Mouse (Mus musculus): ENCODE data around the gene Max.

The Max gene

DNA sequence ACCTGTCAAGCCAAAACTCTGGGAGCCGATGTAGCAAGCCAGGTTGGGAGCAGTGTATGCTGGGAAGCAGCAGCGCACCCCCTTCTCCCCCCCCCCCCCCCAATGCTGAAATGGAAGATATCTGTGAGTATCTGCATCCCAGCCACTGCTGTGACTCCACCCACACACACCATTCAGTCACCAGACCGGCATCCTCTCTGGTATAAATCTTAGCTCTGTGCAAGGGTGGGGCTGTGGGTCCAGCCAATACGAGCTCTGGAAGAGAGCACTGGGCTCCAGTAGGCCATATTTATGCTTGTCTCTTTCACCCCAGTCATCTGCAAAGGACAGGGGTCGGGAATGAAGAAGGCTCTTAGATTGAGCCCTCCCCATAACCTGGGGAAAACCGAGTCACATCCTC lies 41.6 kb downstream of the Max start:
- no peak for DNase-seq (ENCODE audit: low read depth, low spot score)

DNA sequence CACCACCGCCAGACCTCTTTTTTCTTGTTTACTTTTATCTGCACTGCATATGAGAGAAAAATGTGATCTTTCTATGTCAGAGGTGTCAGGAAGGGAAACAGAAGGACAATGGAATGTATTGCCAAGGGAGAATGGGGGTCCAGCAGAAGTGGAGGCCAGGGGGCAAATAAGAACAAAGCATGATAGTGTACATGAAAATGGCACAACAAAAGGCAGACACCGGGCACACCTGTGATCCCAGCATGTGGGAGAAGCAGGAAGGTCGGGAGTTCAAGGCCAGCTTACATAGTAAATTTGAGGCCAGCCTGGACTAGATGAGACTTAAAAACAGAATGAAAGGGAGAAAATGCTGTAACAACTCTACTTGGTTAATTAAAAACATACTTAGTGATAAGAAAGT lies 43.1 kb downstream of the Max start:
- DNase-seq (ENCODE audit: low read depth, low spot score), result no peak

DNA sequence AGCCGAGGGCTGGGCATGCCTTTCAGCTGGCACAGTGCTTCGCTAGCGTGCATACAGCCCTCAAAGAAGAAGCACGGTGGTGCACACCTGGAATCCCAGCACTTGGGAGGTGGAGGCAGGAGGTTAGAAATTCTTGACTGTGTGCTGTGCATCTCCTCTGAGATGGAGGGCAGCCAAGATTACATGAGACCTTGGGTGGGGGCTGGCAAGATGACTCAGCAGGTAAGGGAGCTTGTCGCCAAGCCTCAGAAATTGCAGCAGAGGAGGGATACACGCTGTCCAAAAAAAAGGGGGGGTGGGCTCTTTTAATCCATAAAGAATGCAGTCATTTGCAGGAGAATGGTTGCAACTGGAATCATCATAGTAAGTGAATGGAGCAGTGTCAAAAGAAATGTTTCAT lies 43.9 kb downstream of the Max start:
- no peak for DNase-seq (ENCODE audit: low read depth, low spot score)

DNA sequence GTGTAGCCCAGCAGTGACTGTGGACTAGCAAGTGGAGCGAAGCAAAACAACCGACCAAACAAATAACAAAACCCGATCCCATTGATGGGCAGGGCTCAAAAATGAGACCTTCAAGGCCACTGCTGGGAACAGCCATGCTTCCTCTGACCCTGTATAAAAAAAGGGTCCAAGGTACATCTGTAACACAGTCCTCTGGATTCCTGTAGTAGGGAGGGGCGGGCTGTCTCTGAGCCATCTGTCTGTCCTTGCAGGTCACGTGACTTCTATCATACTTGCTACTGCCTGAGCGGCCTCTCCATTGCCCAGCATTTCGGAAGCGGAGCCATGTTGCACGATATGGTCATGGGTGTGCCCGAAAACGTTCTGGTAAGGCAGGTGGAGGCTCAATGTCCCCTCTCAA lies 45.8 kb downstream of the Max start:
- no peak for DNase-seq (ENCODE audit: low read depth, low spot score)

DNA sequence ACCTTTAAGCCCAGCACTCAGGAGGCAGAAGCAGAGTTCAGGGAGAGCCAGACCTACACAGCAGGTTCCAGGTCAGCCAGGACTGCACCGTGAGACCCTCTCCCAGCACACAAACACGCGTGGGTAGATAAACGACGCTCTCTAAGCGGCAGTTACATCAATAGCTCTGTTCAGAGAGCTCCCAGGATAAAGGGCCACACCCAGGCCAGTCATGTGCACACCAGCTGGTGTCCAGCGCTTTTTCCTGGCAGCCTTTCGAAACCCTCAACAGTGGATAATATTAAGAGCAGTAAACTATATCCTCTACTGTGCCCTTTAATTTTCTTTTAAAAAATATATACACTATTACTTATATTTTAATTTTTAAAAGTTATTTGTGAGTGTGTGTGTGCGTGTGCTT lies 49.8 kb downstream of the Max start:
- DNase-seq (ENCODE audit: low read depth, low spot score), result no peak

DNA sequence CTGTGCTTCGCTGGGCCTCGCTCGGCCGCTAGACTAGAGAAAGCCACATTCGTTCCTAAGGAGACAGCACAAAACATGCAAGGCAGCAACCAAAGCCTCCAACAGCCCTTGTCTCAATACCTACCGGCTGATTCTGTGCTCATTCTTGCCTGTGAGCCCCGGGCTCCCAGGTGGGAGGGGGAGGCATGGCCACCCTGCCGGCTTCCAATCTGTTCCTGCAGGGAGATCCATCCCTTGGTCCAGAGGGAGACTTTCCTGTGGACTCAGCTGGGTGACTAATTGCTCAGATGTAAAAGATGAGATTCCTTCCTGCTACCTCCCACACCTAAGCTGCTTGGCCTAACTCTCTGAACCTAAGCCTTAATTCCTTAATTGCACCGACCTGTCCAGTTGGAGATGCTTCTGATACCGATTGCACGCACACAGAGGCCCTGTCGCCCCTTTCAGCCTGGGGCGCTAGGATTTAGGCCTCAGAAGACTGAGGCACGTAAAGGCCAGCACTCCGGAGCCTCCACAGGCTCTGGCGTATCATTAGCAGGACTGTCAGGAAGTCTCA lies 50.8 kb downstream of the Max start:
- no peak for DNase-seq (ENCODE audit: low read depth, low spot score)

DNA sequence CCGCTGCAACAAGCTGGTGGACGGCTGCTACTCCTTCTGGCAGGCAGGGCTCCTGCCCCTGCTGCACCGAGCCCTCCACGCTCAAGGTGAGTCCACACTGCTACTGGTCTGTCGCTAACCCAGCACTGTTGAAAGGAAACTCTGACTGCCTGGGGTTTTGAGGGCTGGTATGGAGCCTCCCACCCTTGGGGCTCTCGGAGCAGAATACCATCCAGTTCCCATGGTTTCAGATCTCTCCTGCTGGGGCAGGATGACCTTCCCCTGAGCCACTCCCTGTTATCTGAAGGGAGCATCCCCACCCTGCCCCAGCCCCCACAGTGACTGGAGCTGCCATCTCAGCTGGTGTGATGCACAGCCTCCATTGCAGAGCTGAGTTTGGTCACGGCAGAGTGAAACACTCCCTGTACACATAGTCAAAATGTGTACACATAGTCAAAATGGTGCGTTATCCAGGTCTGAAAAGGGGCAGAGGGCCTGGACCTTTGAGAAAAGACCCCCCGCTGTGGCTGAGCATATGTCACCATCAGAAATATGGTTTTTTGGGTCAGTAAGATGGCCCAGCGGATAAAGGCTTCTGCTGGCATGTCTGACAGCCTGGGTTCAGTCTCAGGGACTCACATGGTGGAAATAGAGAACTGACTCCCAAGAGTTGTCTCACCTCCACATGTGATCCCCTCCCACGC lies 51.6 kb downstream of the Max start:
- DNase-seq (ENCODE audit: low read depth, low spot score), result no peak

DNA sequence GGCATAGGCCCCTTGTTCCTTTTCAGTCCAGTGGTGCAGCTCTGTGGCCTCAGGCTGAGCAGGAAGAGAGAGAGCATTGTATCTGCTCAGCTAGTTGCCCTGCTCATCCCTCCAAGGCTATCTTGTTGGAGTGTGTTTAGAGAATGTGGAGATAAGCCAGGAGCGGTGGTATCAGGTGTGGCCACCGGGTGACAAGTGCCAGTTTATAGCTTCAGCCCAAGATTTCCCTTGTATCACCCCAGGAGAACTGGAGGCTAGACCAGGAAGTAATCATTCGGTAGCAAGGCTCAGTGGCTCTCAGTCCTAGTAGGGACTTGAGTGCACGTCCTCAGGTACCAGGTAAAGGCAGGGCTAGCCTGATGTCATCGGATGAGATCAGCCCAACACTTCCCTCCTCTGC lies 52.8 kb downstream of the Max start:
- DNase-seq (ENCODE audit: low read depth, low spot score), result no peak

DNA sequence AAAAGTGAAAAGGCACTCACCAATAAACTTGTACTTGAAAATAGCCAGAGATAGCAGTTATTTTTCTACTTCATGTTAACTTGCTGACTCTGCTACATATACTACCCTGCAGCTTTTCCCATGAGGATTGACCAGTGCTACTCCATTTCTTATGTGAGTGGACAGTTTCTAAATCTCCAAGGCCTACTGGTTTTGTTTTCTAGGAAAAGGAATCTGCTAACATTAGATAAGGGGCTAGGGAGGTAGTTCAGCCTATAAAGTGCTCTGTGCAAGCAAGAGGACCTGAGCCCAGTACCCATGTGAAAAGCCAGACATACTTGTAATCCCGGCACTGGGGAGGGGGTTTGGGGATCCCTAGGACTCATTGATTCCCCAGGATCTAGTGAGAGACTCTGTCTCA lies 55.7 kb downstream of the Max start:
- no peak for DNase-seq (ENCODE audit: low read depth, low spot score)

DNA sequence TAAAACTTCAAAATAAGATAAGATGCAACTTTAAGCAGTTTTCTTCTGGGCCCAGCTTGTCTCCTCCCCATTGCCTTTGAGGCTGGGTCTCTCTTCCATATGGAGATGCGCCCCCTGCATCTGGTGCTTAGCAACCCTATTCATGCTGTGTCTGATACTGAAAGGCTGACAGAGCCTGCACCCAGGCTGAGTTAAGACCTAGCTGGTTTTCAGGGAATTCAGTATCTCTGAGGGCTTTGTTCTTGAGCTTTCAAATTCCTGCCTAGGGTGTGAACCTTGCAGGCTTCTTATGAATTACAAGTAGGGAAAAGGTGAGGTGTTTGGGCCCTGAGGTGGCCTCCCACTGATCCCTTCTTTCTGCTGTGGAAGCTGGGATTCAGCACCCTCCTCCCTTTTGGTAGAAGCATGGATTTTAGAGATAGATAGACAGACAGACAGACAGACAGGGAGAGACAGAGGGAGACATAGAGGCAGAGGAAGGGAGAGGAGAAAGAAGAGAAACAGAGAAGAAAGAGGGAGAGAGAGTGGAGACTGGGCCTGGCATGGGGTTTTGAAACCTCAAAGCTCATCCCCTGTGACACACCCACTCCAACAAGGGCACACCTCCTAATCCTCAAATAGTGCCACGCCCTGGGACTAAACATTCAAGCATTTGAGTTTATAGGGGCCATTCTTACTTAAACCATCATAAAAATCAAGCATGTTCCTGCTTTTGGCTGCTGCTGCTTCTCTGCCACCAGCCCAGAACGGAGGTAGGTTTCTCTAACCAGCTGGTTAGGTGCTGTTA lies 60.3 kb downstream of the Max start:
- DNase-seq (ENCODE audit: low read depth, low spot score), result no peak

DNA sequence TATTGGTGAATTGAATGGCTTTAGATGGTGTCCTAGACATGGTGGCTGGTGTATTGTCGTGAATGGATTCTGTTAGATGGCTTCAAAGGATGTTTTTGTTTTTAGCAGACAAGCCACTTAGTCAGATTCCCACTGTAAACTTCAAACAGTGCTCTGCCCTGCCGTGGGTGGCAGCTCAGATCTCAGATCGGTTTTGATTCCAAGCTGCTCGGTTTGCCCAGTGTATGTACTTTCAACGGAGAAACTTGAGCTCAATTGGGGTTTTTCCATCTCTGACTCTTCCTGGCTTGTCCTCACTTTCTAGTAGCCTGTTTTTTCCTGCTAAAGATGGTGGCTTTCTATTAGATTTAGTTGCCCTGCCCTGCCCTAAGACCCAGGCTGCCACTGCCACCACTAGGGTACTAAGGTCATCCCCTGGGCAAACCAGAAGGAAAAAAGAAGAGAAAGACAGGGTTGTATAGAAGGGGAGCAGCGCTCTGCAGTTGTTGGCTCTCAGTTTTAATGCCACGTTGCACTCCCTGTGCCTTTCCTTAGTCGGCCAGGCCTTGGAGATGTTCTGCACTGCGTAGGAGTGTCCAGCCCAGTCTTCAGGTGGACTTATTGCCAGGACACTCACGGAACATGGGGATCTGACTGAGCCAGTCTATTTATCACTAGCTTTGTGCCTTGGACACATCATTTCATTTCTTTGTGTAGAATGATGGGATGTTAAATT lies 62.6 kb downstream of the Max start:
- no peak for DNase-seq (ENCODE audit: low read depth, low spot score)

DNA sequence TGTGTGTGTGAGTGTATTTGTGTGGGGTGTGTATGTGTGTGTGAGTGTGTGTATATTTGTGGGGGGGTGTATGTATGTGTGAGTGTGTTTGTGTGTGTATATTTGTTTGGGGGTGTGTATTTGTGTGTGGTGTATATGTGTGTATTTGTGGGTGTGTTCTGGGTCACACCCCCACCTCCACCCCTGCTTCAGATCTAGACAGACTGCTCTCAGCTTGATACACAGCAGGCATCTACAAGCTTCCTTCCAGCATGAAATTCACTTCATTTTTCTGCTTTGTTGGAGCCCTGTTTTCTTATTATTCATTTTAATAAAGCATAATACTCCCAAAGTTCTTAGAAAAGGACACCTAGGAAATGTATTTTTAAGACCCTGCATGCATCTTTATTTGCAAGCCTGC lies 63.9 kb downstream of the Max start:
- DNase-seq (ENCODE audit: low read depth, low spot score), result no peak

DNA sequence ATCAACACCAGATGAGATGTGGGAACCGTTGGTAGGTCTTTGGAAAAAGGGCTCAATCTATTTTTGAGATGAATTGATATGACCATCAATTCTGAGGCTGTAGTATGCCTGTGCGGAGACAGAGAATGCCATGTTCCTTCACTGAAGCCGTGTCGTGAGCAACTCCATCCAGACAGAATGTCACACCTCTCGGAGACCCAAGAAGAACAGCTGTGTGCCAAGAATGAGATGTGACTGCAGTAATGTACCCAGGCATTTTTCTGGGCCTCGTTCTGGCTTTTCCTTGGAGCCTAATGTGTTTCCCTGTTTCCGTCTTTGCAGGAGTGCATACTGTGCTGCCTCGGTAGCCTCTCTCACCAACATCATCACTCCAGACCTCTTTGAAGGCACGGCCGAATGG lies 65.0 kb downstream of the Max start:
- DNase-seq (ENCODE audit: low read depth, low spot score), result no peak

DNA sequence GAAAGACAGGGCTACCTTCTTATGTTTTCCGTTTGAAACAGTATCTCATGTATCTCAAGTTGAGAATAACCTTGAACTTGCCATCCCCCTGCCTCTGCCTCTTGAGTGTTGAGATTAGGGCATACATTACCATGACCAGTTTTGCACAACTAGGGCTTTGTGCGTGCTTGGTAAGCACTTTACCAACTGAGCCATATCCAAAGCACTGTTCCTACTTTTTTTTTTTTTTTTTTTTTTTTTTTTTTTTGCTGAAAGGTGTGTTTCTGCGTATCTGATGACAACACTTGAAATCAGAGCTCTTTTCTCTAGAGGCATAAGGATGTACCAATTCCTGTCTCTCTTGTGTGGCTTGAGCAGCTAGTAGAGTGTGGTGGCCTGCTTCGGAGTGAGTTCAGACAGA lies 65.4 kb downstream of the Max start:
- no peak for DNase-seq (ENCODE audit: low read depth, low spot score)

DNA sequence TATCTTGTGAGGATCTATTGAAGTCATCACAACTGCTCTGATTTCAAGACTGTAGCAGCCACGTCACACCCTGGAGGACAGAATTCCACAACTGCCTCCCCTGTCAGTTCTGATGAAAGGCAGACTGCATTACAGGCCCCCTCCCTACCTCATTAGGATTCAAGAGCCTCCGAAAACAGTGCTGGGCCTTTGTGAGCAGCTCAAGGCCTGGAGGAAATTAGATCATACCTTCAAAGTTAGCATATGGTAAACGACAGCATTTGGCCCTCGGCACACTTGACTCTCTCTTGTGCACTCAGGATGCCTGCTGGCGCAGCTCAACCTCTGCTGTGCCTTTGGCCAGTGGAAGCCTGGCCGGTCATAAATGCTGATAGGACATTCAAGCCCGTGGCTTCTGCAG lies 66.2 kb downstream of the Max start:
- DNase-seq (ENCODE audit: low read depth, low spot score), result peak; percentile 57

DNA sequence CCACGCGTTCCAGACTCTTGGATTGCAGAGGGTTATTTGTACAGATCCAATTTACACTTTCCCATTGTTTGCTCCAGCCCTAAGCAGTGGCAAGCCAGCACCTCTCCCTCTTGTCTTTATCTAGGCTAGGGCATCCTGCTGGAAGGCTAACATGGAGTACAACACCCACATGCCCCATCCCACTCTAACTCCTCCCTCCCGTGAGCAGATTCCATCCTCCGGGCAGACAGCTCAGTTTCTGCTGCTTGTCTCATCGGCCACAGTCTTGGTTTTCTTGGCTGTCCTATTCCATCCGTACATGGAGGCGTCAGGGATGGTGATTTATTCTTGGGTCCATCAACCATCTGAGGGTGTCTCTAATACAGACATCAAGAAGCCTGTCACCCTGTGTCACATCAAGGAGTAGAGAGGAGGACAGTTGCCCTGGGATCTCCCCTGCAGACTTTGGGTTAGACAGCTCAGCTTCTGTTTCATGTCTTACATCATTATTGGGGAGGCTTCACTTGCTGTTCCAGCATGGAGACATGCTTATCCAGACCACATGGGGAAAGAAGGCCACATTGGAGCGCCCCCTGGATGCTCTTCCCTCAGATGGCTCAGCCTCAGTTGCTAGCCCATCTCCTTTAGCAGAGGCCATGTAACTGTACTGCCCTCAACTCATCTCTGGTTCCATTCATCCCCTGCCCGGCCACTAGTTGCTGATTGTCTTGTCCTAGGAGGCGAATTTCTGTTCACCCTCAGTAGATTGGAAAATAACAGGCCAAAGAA lies 67.0 kb downstream of the Max start:
- no peak for DNase-seq (ENCODE audit: low read depth, low spot score)

DNA sequence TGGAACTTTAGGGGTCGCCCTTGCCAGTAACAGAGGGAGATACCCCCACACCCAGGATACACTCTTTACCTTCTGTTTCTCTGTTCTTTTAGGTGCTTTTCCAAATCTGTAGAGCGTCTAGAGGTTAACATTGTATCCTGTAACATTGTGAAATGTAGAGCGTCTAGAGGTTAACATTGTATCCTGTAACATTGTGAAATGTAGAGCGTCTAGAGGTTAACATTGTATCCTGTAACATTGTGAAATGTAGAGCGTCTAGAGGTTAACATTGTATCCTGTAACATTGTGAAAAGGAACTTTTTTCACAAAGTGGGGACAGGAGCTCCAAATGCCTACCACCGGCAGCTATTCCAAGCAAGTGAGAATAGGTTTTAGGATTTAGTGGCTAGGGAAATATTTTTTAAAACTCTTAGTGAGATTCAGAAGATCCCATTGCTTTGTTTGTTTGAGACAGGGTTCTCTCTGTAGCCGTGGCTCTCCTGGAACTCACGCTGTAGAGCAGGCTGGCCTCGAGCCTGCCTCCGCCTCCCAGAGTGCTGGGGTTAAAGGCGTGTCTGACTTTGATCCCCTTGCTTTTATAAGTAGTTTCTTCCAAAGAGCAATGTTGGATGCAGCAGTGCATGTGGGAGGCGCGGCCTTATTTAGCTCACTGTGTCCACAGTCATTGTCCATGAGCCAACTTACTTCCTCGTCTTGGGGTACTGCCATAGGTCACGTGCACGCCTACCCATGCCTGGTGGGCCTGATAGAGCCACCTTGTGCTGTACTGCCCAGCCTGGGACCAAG lies 68.9 kb downstream of the Max start:
- DNase-seq (ENCODE audit: low read depth, low spot score), result no peak

DNA sequence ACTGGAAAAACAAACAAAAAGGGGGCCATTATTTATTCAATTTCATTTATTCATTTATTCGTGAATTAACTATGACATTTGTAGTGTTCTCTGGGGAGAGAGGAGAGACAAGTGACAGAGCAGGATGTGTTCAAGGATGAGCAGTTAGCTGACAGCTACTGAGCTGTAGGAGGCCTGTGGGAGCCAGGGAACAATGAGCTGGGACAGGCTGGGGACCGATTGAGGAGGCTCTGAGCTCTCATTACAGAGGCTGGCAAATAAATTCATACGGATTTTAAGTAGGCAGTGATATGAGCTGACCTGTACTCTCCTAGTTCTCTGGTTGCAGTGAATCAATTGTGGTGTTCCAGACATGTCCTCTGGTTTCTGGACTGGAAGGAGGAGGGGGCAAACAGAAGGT lies 70.8 kb downstream of the Max start:
- DNase-seq (ENCODE audit: low read depth, low spot score), result no peak

DNA sequence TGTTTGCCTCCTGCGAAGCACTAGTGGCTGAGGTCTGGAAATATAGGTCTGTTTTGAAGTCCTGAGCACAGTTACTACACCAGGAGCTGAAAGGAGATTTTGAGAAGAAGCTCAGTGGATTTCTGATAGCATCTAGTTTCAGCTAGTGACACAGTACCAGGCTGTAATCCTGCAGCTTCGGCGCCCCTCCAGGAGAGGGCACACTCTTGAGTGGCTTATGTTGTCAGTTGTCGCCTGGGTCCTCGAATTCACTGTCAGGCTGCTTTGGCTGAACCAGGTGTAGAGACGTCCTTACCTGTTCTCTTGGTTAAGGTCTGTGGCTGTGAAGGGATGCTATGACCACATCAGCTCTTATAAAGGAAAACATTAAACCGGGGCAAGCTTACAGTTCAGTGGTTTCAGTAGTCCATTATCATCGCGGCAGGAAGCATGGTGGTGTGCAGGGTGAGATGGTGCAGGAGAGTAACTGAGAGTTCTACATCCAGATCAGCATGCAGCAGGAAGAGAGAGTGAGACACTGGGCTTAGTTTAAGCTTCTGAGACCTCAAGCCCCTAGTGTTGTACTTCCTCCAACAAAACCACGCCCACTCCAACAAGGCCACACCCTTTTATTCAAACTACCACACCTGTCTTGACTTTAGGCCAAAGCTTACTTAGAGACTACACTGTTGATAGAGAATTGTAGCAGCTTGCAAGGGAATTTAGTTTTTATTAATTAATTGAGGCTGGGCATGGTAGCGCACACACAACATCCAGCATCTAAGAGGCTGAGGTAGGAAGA lies 72.4 kb downstream of the Max start:
- no peak for DNase-seq (ENCODE audit: low read depth, low spot score)

DNA sequence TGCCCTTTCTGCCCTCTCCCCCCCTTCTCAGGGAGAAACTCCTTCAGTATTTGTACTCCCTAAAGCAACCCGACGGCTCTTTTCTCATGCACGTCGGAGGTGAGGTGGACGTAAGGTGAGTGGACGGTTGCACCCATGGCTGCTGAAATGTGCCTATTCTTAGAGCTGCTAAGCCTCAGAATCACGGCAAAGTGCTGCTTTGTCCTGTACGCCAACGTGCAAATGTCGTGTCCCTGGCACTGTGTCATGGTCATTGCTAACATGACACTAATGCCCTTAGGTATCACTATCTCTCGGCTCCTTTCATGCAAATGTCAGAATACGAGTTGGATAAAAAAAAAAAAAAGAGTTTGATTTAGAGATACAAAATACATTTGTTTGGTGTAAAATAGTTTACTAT lies 74.1 kb downstream of the Max start:
- DNase-seq (ENCODE audit: low read depth, low spot score), result no peak

Measured in forelimb bud, embryonic 11.5 days (tissue).